Mouse (Mus musculus) stomach, postnatal 0 days (tissue): ENCODE results near the gene Hcls1.

ENCODE experiments used
- CTCF ChIP-seq: IDR thresholded peaks from 2 replicates; pipeline ENCODE4 v1.5.1; 2016; ENCODE audit warnings: antibody characterized with exemption, low read depth, mild to moderate bottlenecking, moderate library complexity
- EP300 ChIP-seq: optimal IDR thresholded peaks from 2 replicates; pipeline ENCODE3; 2016; ENCODE audit warnings: antibody characterized with exemption

- no peak for TF ChIP-seq EP300
- TF ChIP-seq CTCF: no peak
Measured at GRCm38 (mm10) chr16:36988066-36988465, 53.3 kb downstream of the Hcls1 start.
